Mouse (Mus musculus): ENCODE data around the gene Mcoln2. TPM values are rescaled to one million over a fixed set of nuclear protein-coding genes. Genes with fewer than 3 reads are reported as not detected.

Mcoln2 gene
- polyA plus RNA-seq, 1 experiment from 2014 or later = 0.23 TPM

DNA sequence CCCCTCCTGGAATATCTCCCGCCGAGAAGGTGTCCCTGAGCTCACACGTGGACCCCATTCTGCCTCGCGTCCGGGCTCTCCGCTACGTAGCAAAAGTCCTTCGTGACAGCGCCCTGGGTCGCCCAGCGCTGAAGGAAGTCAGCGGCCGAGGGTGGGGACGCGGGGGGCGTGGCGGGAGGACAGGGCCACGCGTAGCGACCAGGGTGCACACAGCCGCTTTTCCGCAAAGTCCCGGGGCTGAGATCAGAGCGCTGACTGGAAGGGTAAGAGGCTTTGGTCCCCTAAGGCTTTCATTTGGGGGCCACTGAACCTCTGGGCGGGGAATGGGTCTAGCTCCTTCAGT lies 396 bp downstream of the Mcoln2 start:
- Histone ChIP-seq H3K4me3 (ENCODE audit: control insufficient read depth in 1 of 2, insufficient read depth in 1 of 2, low read depth in 1 of 2, low read length in 2 of 2) (peak overlapping the region; percentile 44 to 49), H3K9me3 (ENCODE audit: control insufficient read depth, low read length) (peaks cover 2% of the 10 kb centered on the region; the same call in 1 of the 2 replicates), H3K4me1 (ENCODE audit: control insufficient read depth in 2 of 2, insufficient read depth in 2 of 2, low read length in 2 of 2) (peaks cover 4 to 12% of the 10 kb centered on the region in 2 experiments; a peak in 3 of 4 replicates), H3K4me2 (ENCODE audit: low read length) (peak overlapping the region; percentile 89), H3K36me3 (ENCODE audit: control insufficient read depth, insufficient read depth, low read length) (no peaks in the 10 kb centered on the region), H3K27ac (replicated peaks in 1 of 2; ENCODE audit: control insufficient read depth in 1 of 2, insufficient read depth in 1 of 2, low read depth in 2 of 2, low read length in 2 of 2) (no peak overlapping the region), H3K9ac (ENCODE audit: low read length) (peak overlapping the region; percentile 61), H3K27me3 (ENCODE audit: control insufficient read depth, insufficient read depth, low read length) (peaks cover 13% of the 10 kb centered on the region; the same call in 1 of the 2 replicates)
- under 1% methylated on average over 26 of the region's 26 CpGs for WGBS
- 0 out of 2 replicates have a peak, but pooled peaks have one; percentile 39 for ATAC-seq (ENCODE audit: insufficient number of reproducible peaks, insufficient read depth, low FRiP score, low read depth)

DNA sequence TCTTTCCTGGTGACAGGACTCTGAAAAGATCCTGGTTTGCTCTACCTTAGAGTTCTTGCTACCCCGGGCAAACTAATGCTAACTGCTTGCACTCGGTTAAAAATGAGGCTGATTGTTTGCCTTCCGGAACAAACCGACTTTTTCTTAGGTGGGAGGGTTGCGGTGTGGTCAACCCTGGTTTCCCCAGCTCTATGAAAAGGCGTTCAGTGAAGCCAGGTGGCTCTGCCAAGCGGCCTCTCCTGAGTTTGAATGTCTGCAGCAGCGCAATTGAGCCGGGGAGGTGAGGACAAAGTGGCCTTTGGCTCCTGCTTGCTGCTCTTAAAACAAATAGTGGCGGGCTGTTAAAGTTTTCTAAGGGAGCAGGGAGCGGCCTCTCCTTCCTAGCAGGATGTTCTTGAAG lies 927 bp downstream of the Mcoln2 start:
- no peak for ATAC-seq (ENCODE audit: insufficient number of reproducible peaks, insufficient read depth, low FRiP score, low read depth)
- H3K4me3 ChIP-seq (ENCODE audit: control insufficient read depth in 1 of 2, insufficient read depth in 1 of 2, low read depth in 1 of 2, low read length in 2 of 2) = peak overlapping the region; percentile 44 to 49; a peak in 3 of 4 replicates
- no peaks in the 10 kb centered on the region for H3K9me3 ChIP-seq (ENCODE audit: control insufficient read depth, low read length)
- 31% methylated on average over 11 of the region's 11 CpGs for WGBS
- peaks cover 13% of the 10 kb centered on the region; the same call in 1 of the 2 replicates for H3K27me3 ChIP-seq (ENCODE audit: control insufficient read depth, insufficient read depth, low read length)
- H3K4me2 ChIP-seq (ENCODE audit: low read length) = peak overlapping the region; percentile 89
- H3K36me3 ChIP-seq (ENCODE audit: control insufficient read depth, insufficient read depth, low read length) = no peaks in the 10 kb centered on the region
- no peak overlapping the region; the same call in 1 of the 2 replicates for H3K9ac ChIP-seq (ENCODE audit: low read length)
- H3K27ac ChIP-seq (replicated peaks in 1 of 2; ENCODE audit: control insufficient read depth in 1 of 2, insufficient read depth in 1 of 2, low read depth in 2 of 2, low read length in 2 of 2) = no peak overlapping the region
- H3K4me1 ChIP-seq (ENCODE audit: control insufficient read depth in 2 of 2, insufficient read depth in 2 of 2, low read length in 2 of 2) = peaks cover 4 to 12% of the 10 kb centered on the region in 2 experiments; a peak in 3 of 4 replicates

DNA sequence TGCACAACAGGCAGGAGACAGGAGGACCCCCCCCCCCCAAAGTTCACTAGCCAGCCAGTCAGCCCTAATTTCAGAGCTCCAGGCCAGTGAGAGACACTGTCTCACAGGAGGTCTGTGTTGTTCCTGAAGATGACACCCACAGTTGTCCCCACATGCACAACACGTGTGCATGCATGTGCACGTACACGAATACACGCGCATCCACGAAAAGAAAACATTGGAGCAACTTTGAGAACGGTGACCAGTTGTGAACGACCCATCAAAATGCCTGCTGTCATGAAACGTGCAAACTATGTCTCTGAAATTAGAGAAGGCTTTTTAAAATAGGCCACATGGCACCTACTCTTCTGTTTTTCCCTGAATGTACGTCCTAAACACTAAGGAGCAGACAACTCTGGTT lies 1.7 kb downstream of the Mcoln2 start:
- H3K9ac ChIP-seq (ENCODE audit: low read length) = no peak overlapping the region
- H3K9me3 ChIP-seq (ENCODE audit: control insufficient read depth, low read length) = no peaks in the 10 kb centered on the region
- peaks cover 5 to 12% of the 10 kb centered on the region in 2 experiments; a peak in 3 of 4 replicates for H3K4me1 ChIP-seq (ENCODE audit: control insufficient read depth in 2 of 2, insufficient read depth in 2 of 2, low read length in 2 of 2)
- no peak overlapping the region for H3K27ac ChIP-seq (replicated peaks in 1 of 2; ENCODE audit: control insufficient read depth in 1 of 2, insufficient read depth in 1 of 2, low read depth in 2 of 2, low read length in 2 of 2)
- WGBS = 94% methylated on average over 10 of the region's 10 CpGs
- H3K36me3 ChIP-seq (ENCODE audit: control insufficient read depth, insufficient read depth, low read length) = no peaks in the 10 kb centered on the region
- no peak overlapping the region for H3K4me2 ChIP-seq (ENCODE audit: low read length)
- H3K4me3 ChIP-seq (ENCODE audit: control insufficient read depth in 1 of 2, insufficient read depth in 1 of 2, low read depth in 1 of 2, low read length in 2 of 2) = no peak overlapping the region
- H3K27me3 ChIP-seq (ENCODE audit: control insufficient read depth, insufficient read depth, low read length) = peaks cover 13% of the 10 kb centered on the region; the same call in 1 of the 2 replicates
- no peak for ATAC-seq (ENCODE audit: insufficient number of reproducible peaks, insufficient read depth, low FRiP score, low read depth)

DNA sequence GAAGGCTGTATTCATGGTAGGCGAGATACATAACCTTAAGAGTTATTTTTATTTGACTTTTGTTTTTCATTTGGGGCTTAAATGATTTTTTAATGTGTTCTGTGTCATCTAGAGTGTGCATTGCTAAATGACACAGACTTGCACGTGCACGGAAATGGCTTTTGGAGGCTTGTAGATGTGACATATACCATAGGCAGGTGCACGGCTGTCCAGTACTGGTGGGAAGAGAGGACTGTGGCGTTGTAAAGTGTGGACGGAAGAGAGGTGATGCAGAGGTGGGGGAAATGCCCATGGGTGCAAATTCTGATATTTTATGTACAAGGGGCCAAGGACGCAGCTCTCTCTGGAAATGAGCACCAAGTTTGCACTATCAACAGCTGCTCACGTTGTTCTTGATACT lies 2.1 kb downstream of the Mcoln2 start:
- no peak overlapping the region for H3K27ac ChIP-seq (replicated peaks in 1 of 2; ENCODE audit: control insufficient read depth in 1 of 2, insufficient read depth in 1 of 2, low read depth in 2 of 2, low read length in 2 of 2)
- no peaks in the 10 kb centered on the region for H3K9me3 ChIP-seq (ENCODE audit: control insufficient read depth, low read length)
- WGBS = 88% methylated on average over 8 of the region's 8 CpGs
- H3K9ac ChIP-seq (ENCODE audit: low read length) = no peak overlapping the region
- no peaks in the 10 kb centered on the region for H3K36me3 ChIP-seq (ENCODE audit: control insufficient read depth, insufficient read depth, low read length)
- peaks cover 13% of the 10 kb centered on the region; the same call in 1 of the 2 replicates for H3K27me3 ChIP-seq (ENCODE audit: control insufficient read depth, insufficient read depth, low read length)
- no peak for ATAC-seq (ENCODE audit: insufficient number of reproducible peaks, insufficient read depth, low FRiP score, low read depth)
- no peak overlapping the region for H3K4me3 ChIP-seq (ENCODE audit: control insufficient read depth in 1 of 2, insufficient read depth in 1 of 2, low read depth in 1 of 2, low read length in 2 of 2)
- H3K4me1 ChIP-seq (ENCODE audit: control insufficient read depth in 2 of 2, insufficient read depth in 2 of 2, low read length in 2 of 2) = peaks cover 7 to 15% of the 10 kb centered on the region in 2 experiments; a peak in 3 of 4 replicates
- H3K4me2 ChIP-seq (ENCODE audit: low read length) = no peak overlapping the region

DNA sequence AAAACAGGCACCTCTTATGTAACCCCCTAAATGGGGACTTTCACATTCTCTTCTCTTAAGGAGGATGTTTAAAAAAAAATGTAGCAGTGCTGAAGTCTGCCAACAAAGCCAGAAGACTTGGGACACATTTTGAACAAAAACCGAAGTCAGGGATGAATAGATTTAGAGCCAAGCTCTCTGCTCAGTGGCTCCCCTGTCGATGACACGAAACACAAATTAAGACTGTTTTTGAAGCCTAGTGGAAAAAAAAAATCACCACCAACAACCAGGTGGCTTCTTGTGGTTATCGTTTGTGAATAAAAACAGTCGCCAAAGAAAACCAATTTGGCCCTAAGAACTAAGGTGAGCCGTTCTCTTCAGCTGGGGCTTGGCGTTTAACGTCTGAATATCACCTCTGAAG lies 2.7 kb downstream of the Mcoln2 start:
- H3K27me3 ChIP-seq (ENCODE audit: control insufficient read depth, insufficient read depth, low read length) = peaks cover 13% of the 10 kb centered on the region; the same call in 1 of the 2 replicates
- H3K4me3 ChIP-seq (ENCODE audit: control insufficient read depth in 1 of 2, insufficient read depth in 1 of 2, low read depth in 1 of 2, low read length in 2 of 2) = no peak overlapping the region
- no peaks in the 10 kb centered on the region for H3K9me3 ChIP-seq (ENCODE audit: control insufficient read depth, low read length)
- peaks cover 7 to 15% of the 10 kb centered on the region in 2 experiments; a peak in 3 of 4 replicates for H3K4me1 ChIP-seq (ENCODE audit: control insufficient read depth in 2 of 2, insufficient read depth in 2 of 2, low read length in 2 of 2)
- no peak overlapping the region for H3K9ac ChIP-seq (ENCODE audit: low read length)
- no peak for ATAC-seq (ENCODE audit: insufficient number of reproducible peaks, insufficient read depth, low FRiP score, low read depth)
- no peaks in the 10 kb centered on the region for H3K36me3 ChIP-seq (ENCODE audit: control insufficient read depth, insufficient read depth, low read length)
- H3K27ac ChIP-seq (replicated peaks in 1 of 2; ENCODE audit: control insufficient read depth in 1 of 2, insufficient read depth in 1 of 2, low read depth in 2 of 2, low read length in 2 of 2) = no peak overlapping the region
- H3K4me2 ChIP-seq (ENCODE audit: low read length) = no peak overlapping the region
- 87% methylated on average over 8 of the region's 8 CpGs for WGBS

DNA sequence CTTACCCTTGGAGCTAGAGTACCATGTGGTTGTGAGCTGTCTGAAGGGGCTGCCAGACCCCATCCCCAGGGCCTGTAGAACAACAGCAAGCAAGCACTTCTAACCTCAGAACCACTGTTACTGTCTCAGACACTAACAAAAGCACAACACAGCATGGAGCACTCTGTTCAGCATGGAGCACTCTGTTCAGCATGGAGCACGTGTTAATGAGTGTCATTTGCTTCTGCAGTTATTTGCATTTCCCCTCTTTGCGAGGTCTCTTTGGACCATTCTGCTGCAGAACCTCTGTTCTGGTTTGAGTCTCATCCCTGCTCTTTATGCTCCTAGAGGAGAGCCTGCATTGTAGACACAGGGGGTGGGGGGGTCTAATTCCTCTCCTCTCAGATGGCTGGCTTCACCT lies 3.3 kb downstream of the Mcoln2 start:
- Histone ChIP-seq H3K36me3 (ENCODE audit: control insufficient read depth, insufficient read depth, low read length) (no peaks in the 10 kb centered on the region), H3K4me2 (ENCODE audit: low read length) (no peak overlapping the region), H3K9me3 (ENCODE audit: control insufficient read depth, low read length) (no peaks in the 10 kb centered on the region), H3K9ac (ENCODE audit: low read length) (no peak overlapping the region), H3K27me3 (ENCODE audit: control insufficient read depth, insufficient read depth, low read length) (peaks cover 13% of the 10 kb centered on the region; the same call in 1 of the 2 replicates), H3K4me1 (ENCODE audit: control insufficient read depth in 2 of 2, insufficient read depth in 2 of 2, low read length in 2 of 2) (peaks cover 7 to 15% of the 10 kb centered on the region in 2 experiments; a peak in 3 of 4 replicates), H3K27ac (replicated peaks in 1 of 2; ENCODE audit: control insufficient read depth in 1 of 2, insufficient read depth in 1 of 2, low read depth in 2 of 2, low read length in 2 of 2) (no peak overlapping the region), H3K4me3 (ENCODE audit: control insufficient read depth in 1 of 2, insufficient read depth in 1 of 2, low read depth in 1 of 2, low read length in 2 of 2) (no peak overlapping the region)
- no peak for ATAC-seq (ENCODE audit: insufficient number of reproducible peaks, insufficient read depth, low FRiP score, low read depth)
- WGBS = 88% methylated on average over 2 of the region's 2 CpGs

DNA sequence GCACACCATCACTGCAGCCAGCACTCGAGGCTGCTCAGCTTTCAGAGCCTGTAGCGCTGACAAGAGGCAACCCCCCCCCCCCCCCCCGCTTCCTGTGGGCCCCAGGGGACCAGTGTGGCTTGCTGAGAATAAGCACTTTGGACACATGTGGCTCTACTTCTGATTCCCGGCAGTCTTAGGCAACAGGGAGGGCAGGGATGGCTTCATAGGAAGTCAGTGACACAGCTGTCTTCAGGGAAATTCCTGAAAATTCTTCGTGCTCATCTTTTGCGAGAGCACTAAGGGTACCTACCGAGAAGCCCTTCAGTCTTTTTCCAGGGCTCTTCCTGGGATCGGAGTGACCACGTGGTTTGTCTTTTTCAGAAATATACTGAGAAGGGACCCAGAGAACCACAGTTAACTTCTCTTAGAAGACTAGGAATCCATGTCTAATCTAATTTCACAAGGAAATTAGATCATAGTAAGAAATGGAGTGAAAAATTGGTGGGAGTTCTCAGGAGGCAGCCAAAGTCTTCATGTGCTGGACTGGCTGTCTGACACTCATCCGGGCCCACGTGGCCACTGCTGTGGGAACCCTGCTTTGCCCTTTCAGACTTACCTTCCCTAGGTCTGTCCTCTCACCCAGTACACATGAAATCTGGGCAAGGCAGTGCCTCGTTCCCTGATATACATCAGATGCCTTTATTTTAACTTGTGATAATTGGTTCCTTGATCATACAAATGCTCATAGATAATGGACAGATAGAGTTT lies 4.4 kb downstream of the Mcoln2 start:
- Histone ChIP-seq H3K4me3 (ENCODE audit: control insufficient read depth in 1 of 2, insufficient read depth in 1 of 2, low read depth in 1 of 2, low read length in 2 of 2) (no peak overlapping the region), H3K9me3 (ENCODE audit: control insufficient read depth, low read length) (no peaks in the 10 kb centered on the region), H3K27ac (replicated peaks in 1 of 2; ENCODE audit: control insufficient read depth in 1 of 2, insufficient read depth in 1 of 2, low read depth in 2 of 2, low read length in 2 of 2) (no peak overlapping the region), H3K36me3 (ENCODE audit: control insufficient read depth, insufficient read depth, low read length) (no peaks in the 10 kb centered on the region), H3K4me1 (ENCODE audit: control insufficient read depth in 2 of 2, insufficient read depth in 2 of 2, low read length in 2 of 2) (peaks cover 7 to 15% of the 10 kb centered on the region in 2 experiments; a peak in 3 of 4 replicates), H3K4me2 (ENCODE audit: low read length) (peak overlapping the region; percentile 24), H3K9ac (ENCODE audit: low read length) (no peak overlapping the region), H3K27me3 (ENCODE audit: control insufficient read depth, insufficient read depth, low read length) (peaks cover 13% of the 10 kb centered on the region; the same call in 1 of the 2 replicates)
- ATAC-seq (ENCODE audit: insufficient number of reproducible peaks, insufficient read depth, low FRiP score, low read depth) = no peak
- WGBS = 28% methylated on average over 12 of the region's 12 CpGs

Data from heart, embryonic 14.5 days (tissue).